Mouse (Mus musculus) erythroblast, embryonic 14.5 days (primary cell): ENCODE results near the gene Nckipsd.

Source experiments
- GATA1 ChIP-seq: IDR thresholded peaks from 2 replicates; pipeline ENCODE4 v1.6.1; 2012; ENCODE audit warnings: low read length, inconsistent platforms, mixed read lengths
- TAL1 ChIP-seq: IDR thresholded peaks from 3 replicates; pipeline ENCODE4 v1.6.1; 2012; ENCODE audit warnings: low read length, inconsistent platforms, mixed read lengths

DNA sequence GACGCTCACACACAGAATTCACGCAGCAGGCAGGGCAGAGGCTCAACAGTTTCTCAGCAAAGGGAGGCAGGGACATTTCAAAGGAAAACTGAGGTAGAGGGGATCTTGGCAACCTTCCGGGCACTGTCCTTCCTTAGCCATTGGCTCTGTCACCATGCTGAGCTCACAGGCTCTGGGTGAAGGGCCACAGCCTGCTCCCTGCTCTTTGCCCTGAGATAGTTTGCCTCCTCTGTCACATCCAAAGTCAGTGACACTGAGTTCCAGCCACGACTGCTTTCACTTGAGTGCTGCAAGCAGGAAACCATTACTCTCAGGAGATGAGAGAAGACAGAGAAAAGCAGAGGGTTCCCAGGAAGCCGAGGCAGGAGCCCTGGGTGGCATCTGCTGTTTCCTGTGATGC lies 11.9 kb downstream of the Nckipsd start:
- TF ChIP-seq GATA1 (no peak), TAL1 (no peak)
